Mouse (Mus musculus): ENCODE data around the gene Cadps2.

- no peak for TF ChIP-seq CTCF (IDR thresholded peaks at IDR 0.05; ENCODE audit: low read depth)
- TF ChIP-seq EP300 (IDR thresholded peaks at IDR 0.05; ENCODE audit: low read depth) = no peak
Measured at GRCm38 (mm10) chr6:23248313-23249052, 590.7 kb downstream of the Cadps2 start, which contains the start of gene Fezf1.
